In the genomic region with DNA sequence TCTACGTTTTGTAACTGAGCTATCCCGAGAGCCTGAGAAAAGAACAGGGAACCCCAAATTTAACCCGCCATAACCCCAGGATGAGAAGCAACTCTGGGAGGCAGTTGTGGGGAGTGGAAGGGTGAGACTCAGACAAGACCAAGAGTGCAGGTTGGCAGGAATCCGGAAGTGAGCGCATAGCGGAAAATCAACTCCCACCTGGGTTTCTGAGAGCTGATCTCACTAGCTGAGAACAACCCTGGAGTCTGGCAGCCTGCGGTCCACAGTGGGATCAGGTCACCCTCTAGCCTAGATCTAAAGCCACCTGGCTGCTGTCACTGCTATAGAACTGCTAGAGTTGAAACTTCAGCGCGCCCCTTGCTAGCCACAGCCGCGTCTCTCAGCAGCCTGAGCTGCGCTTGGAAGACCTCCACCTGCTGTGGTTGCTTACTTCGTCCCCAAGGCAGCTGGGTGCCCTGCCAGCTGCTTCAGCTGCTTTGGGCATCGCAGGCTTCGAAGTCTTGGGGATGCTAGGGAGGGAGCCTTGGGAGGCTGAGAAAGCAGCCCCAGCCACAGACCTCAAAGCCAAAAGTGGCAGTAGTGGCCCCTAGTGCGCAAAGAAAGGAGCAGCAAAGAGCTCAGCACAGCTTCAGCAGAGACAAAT, we compare ENCODE assay signal across 8 mouse cellular contexts. TPM values are rescaled to one million over a fixed set of nuclear protein-coding genes. Genes with fewer than 3 reads are reported as not detected.
DNase-seq lines count a peak whose midpoint lies in the region.

No protein-coding gene starts in this region.

- DNase-seq in B cell, adult 2 months = peak; percentile 69
- peak; percentile 91 for DNase-seq in R1 (ENCODE audit: low read depth, low spot score)
- peak; percentile 77 for DNase-seq in embryo, embryonic 10.5 days (ENCODE audit: low spot score)
- peak; percentile 81 for DNase-seq in heart, adult 8-10 months (ENCODE audit: low spot score)
- peak; percentile 78 to 81 for DNase-seq in kidney, adult 8-10 months
- peak; percentile 86 for DNase-seq in lung, postnatal 10 days
- peak; percentile 51 for DNase-seq in right cerebral cortex, adult 2 months (ENCODE audit: low spot score in 2 of 2)
- peak; percentile 56 to 68 for DNase-seq in urinary bladder, postnatal 36 days (ENCODE audit: low spot score in 2 of 2)

RNA-seq across cellular contexts. Expression of gene Tpt1, which starts 10.0 kb away (rescaled TPM):
- total RNA-seq in heart, adult 8-10 months (2022) = 1,000 to 10,000 TPM; 2,668 to 3,319 (median 3,029) TPM

RNA-seq across cellular contexts. Expression of gene Slc25a30, which starts 48.0 kb away (rescaled TPM):
- 10 to 100 TPM; 11.0 to 13.3 (median 11.6) TPM for total RNA-seq in heart, adult 8-10 months (2022)

Comparison
In these comparisons a context has a peak if more than half of its experiments do, and no peak if none do; other contexts are left out.
1. Peak in every context shown above with its lines: DNase-seq.